Mouse (Mus musculus): ENCODE data around the gene Mup17.
"Not testable (repeated sequence)": the region's sequence is repeated elsewhere in the genome, so short reads cannot be mapped to it uniquely, and the experiment has no call there.

The Mup17 gene

GRCm38 (mm10) chr4:61595771-61596170 lies at the start of gene Mup17:
Gene Mup17, minus strand, starts transcription at chr4:61595871.
- not testable (repeated sequence) for DNase-seq (ENCODE audit: low read depth, low spot score)

GRCm38 (mm10) chr4:61571561-61571960 lies 24.1 kb downstream of the Mup17 start:
- DNase-seq (ENCODE audit: low read depth, low spot score): not testable (repeated sequence)

GRCm38 (mm10) chr4:61555887-61556286 lies 39.8 kb downstream of the Mup17 start:
- not testable (repeated sequence) for DNase-seq (ENCODE audit: low read depth, low spot score)

Data from CD4-positive, CD25-positive, alpha-beta regulatory T cell, adult 2 months (primary cell).